Mouse (Mus musculus): ENCODE data around the gene Chrna10.
A peak's percentile ranks its signal among the peaks of the same experiment; 100 is the strongest.

Chrna10 gene

DNA sequence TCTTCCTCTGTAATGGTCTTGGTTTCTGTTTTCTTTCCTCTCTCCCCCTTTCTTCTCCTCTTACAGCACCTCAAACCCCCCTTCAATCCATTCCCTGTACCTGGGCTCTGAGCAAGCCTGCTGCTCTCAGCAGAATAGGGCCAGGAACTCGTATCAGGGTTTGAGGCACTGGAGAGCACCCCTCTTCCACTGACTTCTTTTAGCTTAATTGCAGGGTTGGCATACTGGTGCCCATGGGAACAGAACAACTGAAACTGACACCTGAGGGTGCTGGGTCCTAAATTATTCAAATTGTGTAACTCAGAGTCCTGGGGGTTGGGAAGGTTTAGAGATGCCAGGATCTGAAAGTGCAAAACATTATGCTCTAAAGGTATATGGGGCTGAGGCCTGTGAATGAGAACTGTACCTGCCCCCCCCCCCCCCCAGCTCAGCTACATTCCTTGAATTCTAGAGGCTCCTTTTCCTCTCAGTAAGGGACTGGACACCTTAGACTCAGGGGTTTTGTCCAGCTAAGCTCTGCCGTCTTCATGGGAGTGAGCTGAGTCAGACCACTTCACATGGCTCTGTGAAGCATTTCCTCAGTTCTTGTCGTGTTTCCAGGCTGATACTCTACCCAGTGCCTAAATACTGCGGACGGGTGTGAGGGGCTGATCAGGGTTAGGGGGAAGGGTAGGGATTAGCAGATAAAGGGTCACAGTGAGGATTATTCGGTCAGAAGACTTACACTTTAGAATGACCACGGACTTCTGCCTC lies at the start of gene Chrna10:
Chrna10 (minus strand) TSS at position 250 of the 753 bp plus-strand sequence.
- no peak for DNase-seq (ENCODE audit: low spot score in 2 of 2)

- DNase-seq (ENCODE audit: low spot score in 2 of 2), result no peak
These were observed 37.1 kb upstream of the Chrna10 start for GRCm38 (mm10) chr7:102153691-102154090.

DNA sequence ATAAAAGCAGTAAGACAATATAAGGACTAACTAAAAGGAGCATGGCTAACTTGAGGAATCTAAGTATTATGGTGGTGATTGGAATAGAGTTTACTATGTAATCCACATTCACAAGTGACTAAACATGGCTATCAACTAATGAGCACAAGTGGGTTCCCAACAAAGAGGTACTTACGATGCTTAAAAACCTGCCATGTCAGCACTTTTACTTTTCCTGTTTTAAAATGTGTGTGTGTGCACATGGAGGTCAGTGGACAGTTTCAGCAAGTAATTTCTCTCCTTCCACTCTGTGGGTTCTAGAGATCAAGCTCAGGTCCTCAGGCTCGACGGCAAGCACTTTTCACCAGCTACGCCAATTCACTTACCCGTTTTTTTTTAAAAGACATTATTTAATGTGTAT lies 21.3 kb upstream of the Chrna10 start:
- DNase-seq (ENCODE audit: low spot score in 2 of 2), result no peak

- DNase-seq (ENCODE audit: low spot score in 2 of 2), result peak; percentile 16 to 22
These were observed 20.8 kb upstream of the Chrna10 start for GRCm38 (mm10) chr7:102137464-102137863.

DNA sequence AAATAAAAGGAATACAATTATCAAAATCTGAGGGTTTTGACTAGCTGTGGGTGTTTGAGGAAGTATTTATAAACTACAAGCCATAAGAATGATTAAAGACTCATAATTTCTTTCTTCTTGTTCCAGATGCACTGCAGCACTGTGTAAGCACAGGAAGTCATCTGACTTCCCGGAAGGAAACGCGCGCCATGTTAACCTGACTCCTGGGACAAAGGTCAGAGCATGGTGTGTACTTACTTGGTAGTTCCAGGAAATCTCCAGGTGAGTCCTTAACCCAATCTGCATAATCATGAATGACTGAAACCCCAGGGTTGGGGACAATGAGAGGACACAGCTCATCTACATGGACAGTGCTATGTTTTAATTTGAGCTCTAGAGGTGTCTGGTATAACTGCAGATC lies 15.8 kb upstream of the Chrna10 start:
- DNase-seq (ENCODE audit: low spot score in 2 of 2), result no peak

GRCm38 (mm10) chr7:102120326-102120725 lies 3.7 kb upstream of the Chrna10 start:
- no peak for DNase-seq (ENCODE audit: low spot score in 2 of 2)

- DNase-seq (ENCODE audit: low spot score in 2 of 2), result no peak
These were observed 754 bp upstream of the Chrna10 start for GRCm38 (mm10) chr7:102117382-102117781.

GRCm38 (mm10) chr7:102113151-102113729 lies 3.4 kb downstream of the Chrna10 start:
- no peak for DNase-seq (ENCODE audit: low spot score in 2 of 2)

GRCm38 (mm10) chr7:102109746-102110145 lies 6.9 kb downstream of the Chrna10 start:
- DNase-seq (ENCODE audit: low spot score in 2 of 2), result no peak

DNA sequence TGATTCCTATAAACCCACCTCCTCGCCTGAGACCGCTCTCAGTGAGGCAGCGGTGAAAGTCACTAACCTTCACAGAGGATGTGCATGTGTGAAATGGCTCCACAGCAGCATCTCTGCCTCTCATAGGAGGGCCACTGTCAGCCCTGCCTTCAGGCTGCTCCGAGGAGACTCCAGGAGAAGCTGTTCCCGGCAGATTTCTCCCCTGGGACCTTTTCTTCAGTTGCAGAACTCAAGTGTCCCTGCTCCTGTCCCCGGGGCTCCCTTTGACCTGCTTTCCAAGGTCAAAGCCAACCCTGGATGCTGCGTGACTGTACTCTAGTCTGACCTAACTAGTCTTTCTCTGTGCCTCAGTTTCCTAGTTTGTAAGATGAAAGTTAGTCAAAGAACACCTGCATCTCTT lies 7.5 kb downstream of the Chrna10 start, which contains the start of gene Art5:
Art5 (minus strand) TSS at position 319 of the 400 bp plus-strand sequence.
- no peak for DNase-seq (ENCODE audit: low spot score in 2 of 2)

- no peak for DNase-seq (ENCODE audit: low spot score in 2 of 2)
These were observed 8.4 kb downstream of the Chrna10 start for GRCm38 (mm10) chr7:102108206-102108605.

DNA sequence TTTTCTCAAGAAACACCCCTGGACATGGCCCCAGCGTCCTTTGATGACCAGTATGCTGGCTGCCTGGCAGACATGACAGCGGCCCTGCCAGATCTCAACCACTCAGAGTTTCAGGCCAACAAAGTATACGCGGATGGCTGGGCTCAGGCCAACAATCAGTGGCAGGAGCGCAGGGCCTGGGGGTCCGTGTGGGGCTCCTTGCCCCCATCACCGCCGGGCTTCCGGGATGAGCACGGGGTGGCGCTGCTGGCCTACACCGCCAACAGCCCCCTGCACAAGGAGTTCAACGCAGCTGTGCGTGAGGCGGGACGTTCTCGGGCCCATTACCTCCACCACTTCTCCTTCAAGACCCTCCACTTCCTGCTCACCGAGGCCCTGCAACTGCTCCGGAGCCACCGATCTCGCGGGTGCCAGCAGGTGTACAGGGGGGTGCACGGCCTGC lies 9.9 kb downstream of the Chrna10 start:
- DNase-seq (ENCODE audit: low spot score in 2 of 2), result no peak

GRCm38 (mm10) chr7:102104126-102104525 lies 12.5 kb downstream of the Chrna10 start:
- DNase-seq (ENCODE audit: low spot score in 2 of 2), result no peak

GRCm38 (mm10) chr7:102103555-102103954 lies 13.1 kb downstream of the Chrna10 start:
- no peak for DNase-seq (ENCODE audit: low spot score in 2 of 2)

DNA sequence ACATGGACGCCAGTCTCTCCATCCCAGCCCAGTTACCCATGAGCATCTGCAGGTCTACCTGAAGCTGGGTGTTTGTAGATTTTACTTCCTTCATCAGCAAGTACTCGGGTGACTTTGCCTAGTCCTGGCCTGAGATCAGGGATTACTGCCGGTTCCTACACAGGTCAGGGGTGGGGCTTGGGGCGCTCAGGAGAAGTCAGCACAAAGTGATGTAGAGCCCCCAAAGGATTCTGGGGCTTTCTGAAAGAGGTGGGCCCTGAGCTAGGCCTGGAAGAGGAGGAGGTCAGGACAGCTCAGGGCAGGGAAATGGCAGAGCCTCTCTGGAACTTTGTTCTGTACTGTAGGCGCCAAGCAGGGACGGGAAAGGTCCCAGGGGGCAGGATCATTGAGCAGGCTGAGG lies 13.9 kb downstream of the Chrna10 start:
- DNase-seq (ENCODE audit: low spot score in 2 of 2), result no peak

DNA sequence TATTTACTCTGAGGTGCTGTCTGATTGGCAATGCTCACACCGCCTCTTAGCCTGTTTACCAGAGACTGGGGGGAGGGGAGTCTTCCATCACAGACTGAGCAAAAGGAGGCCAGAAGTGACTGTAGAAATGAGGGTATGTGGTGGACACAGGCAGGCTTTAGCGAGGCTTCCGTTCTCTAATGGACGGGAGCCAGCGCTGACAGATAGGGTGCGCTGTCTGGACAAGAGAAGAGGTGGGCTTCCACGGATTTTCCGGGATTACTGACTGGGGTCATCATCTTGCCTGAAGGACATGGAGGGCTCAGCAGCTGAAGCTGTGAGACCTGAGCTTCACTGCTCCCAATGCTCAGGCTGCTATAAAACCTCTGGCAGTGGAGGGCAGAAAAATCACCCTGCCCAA lies 14.4 kb downstream of the Chrna10 start:
- no peak for DNase-seq (ENCODE audit: low spot score in 2 of 2)

DNA sequence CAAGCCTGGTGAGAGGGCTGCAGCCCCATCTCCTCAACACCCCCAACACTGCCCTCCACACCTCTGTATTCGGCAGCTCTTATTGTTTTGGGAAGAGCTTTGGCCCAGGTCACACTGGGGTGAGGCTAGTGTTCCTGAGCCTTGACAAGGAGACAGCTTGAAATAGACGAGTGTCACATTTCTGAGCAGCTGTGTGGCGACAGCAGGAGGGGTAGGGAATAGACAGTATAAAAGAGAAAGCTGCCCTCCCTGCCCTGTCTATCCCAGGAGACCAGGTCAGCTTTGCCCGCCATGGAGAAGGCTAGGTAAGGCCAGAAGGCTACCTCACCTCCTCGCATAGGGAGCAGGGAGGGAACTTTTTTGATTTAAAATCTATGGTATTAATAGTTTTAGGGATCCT lies 15.1 kb downstream of the Chrna10 start, which contains the start of gene Art1:
Art1 (plus strand) TSS at position 257 of the 400 bp plus-strand sequence.
- no peak for DNase-seq (ENCODE audit: low spot score in 2 of 2)

GRCm38 (mm10) chr7:102100868-102101267 lies 15.8 kb downstream of the Chrna10 start:
- no peak for DNase-seq (ENCODE audit: low spot score in 2 of 2)

GRCm38 (mm10) chr7:102099760-102100661 lies 16.6 kb downstream of the Chrna10 start:
- DNase-seq (ENCODE audit: low spot score in 2 of 2), result peak in 1 of 2 experiments; percentile 61

GRCm38 (mm10) chr7:102087336-102087735 lies 29.3 kb downstream of the Chrna10 start:
- no peak for DNase-seq (ENCODE audit: low spot score in 2 of 2)

DNA sequence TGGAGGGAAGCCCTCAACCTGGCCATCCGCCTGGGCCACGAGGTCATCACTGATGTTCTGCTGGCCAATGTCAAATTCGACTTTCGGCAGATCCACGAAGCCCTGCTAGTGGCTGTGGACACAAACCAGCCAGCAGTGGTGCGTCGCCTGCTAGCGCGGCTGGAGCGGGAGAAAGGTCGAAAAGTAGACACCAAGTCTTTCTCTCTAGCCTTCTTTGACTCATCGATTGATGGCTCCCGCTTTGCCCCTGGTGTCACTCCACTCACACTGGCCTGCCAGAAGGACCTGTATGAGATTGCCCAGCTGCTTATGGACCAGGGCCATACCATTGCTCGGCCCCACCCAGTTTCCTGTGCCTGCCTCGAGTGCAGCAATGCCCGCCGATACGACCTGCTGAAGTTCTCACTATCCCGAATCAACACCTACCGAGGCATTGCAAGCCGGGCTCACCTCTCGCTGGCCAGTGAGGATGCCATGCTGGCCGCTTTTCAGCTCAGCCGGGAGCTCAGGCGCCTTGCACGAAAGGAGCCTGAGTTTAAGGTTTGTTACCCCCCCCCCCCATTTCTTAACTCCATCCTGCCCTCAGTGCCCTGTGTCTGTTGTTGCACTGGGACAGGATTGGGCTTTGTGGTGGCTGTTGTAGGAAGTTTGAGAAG lies 32.5 kb downstream of the Chrna10 start:
- no peak for DNase-seq (ENCODE audit: low spot score in 2 of 2)

GRCm38 (mm10) chr7:102082816-102083215 lies 33.8 kb downstream of the Chrna10 start, which contains the start of gene Trpc2:
Gene Trpc2 (plus strand): TSS chr7:102083116.
- no peak for DNase-seq (ENCODE audit: low spot score in 2 of 2)

Data from natural killer cell, adult 2 months (primary cell).